Mouse (Mus musculus): ENCODE data around the gene 1700028P14Rik. TPM values are rescaled to one million over a fixed set of nuclear protein-coding genes. Genes with fewer than 3 reads are reported as not detected.

1700028P14Rik gene
- polyA plus RNA-seq (2014; fragmentation: Nextera tagmentation; extraction: Ambion mirVana) = not detected in 2 replicates

DNA sequence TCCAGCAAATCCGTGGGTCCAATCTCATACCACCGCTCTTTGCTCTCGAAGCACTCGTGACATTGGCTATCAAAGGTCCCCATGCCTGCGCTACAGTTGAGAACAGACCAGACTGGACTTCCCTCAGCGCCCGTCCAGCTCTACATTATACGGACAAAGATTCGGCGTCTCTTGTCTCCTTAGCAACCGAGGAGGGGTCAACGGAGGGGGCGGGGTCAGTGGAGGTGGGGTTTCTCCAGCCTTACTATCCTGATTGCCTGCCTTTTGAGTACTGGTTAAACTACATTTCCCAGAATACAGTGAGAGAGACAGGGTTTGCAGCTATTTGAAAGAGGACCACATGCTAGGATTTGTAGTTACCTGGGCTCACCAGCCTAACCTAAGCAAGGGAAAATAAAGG lies at the start of gene 1700028P14Rik:
1700028P14Rik (minus strand) TSS at position 169 of the 400 bp plus-strand sequence.
- H3K9ac ChIP-seq (replicated peaks; ENCODE audit: low read depth, low read length) = no peak within 1 kb of the TSS
- no peaks in the 10 kb centered on the region for H3K36me3 ChIP-seq (ENCODE audit: control insufficient read depth, insufficient read depth, low read length)
- H3K27me3 ChIP-seq (ENCODE audit: control insufficient read depth, insufficient read depth, low read length) = no peaks in the 10 kb centered on the region
- no peak within 1 kb of the TSS for H3K27ac ChIP-seq (ENCODE audit: low read length)
- peak within 1 kb of the TSS; percentile 5; the same call in 1 of the 2 replicates for H3K4me3 ChIP-seq (ENCODE audit: low read depth, low read length)
- 5% methylated on average over 13 of the region's 13 CpGs for WGBS
- no peaks in the 10 kb centered on the region for H3K9me3 ChIP-seq (ENCODE audit: control insufficient read depth, low read depth, low read length)
- peak within 1 kb of the TSS; percentile 31 for H3K4me2 ChIP-seq (replicated peaks; ENCODE audit: low read depth, low read length)
- no peaks in the 10 kb centered on the region for H3K4me1 ChIP-seq (ENCODE audit: control insufficient read depth, insufficient read depth, low read length)
- ATAC-seq (ENCODE audit: insufficient number of reproducible peaks, insufficient read depth, low FRiP score, low read depth) = peak; percentile 86

DNA sequence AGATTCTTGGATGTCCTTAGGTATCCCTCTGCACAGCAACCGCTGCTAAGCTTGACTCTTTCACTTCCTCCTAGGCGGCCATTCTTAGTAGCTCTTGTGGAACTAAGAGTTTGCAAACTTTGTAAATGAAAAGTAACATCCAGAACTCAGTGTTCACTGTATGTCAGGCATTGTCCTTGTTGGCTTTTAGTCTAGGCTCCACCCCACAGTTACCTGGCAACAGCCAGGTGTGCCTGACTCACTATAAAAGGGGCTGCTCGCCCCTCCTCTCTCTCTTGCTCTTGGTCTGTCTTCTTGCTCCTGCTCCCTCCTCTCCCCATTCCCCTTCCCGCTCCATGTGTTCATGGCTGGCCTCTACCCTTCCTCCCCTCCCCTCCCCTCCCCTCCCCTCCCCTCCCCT lies 46.5 kb upstream of the 1700028P14Rik start:
- Histone ChIP-seq H3K27ac (ENCODE audit: low read length) (no peak overlapping the region), H3K27me3 (ENCODE audit: control insufficient read depth, insufficient read depth, low read length) (no peaks in the 10 kb centered on the region), H3K9me3 (ENCODE audit: control insufficient read depth, low read depth, low read length) (no peaks in the 10 kb centered on the region), H3K4me1 (ENCODE audit: control insufficient read depth, insufficient read depth, low read length) (no peaks in the 10 kb centered on the region), H3K36me3 (ENCODE audit: control insufficient read depth, insufficient read depth, low read length) (peaks cover 28% of the 10 kb centered on the region), H3K4me3 (ENCODE audit: low read depth, low read length) (no peak overlapping the region), H3K4me2 (replicated peaks; ENCODE audit: low read depth, low read length) (no peak overlapping the region), H3K9ac (replicated peaks; ENCODE audit: low read depth, low read length) (no peak overlapping the region)
- WGBS = 80% methylated on average over 4 of the region's 4 CpGs
- no peak for ATAC-seq (ENCODE audit: insufficient number of reproducible peaks, insufficient read depth, low FRiP score, low read depth)

DNA sequence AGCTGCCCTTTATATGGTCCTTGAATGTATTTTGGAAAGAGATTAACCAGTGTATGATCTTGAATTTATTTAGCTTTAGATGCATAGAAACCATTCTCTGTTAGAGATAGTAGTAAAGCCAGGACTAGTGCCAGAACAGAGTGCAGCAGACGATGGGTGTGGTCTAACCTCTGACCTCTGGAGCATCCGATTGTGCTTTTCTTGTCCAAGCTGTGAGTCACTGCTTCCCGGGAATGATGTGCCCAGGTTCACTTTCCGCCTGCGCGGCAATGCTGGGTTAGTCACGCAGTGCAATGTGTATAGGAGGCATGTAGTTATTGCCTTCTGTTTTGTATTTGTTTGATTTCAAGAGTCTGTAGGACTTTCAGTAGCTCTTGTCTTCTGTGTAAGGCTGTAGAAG lies 45.8 kb upstream of the 1700028P14Rik start:
- H3K9ac ChIP-seq (replicated peaks; ENCODE audit: low read depth, low read length) = no peak overlapping the region
- H3K4me3 ChIP-seq (ENCODE audit: low read depth, low read length) = no peak overlapping the region
- peaks cover 27% of the 10 kb centered on the region for H3K36me3 ChIP-seq (ENCODE audit: control insufficient read depth, insufficient read depth, low read length)
- H3K4me1 ChIP-seq (ENCODE audit: control insufficient read depth, insufficient read depth, low read length) = no peaks in the 10 kb centered on the region
- H3K27me3 ChIP-seq (ENCODE audit: control insufficient read depth, insufficient read depth, low read length) = no peaks in the 10 kb centered on the region
- no peak overlapping the region for H3K27ac ChIP-seq (ENCODE audit: low read length)
- H3K9me3 ChIP-seq (ENCODE audit: control insufficient read depth, low read depth, low read length) = no peaks in the 10 kb centered on the region
- 82% methylated on average over 7 of the region's 7 CpGs for WGBS
- H3K4me2 ChIP-seq (replicated peaks; ENCODE audit: low read depth, low read length) = no peak overlapping the region
- ATAC-seq (ENCODE audit: insufficient number of reproducible peaks, insufficient read depth, low FRiP score, low read depth) = no peak

GRCm38 (mm10) chr19:23697861-23698260 lies 45.2 kb upstream of the 1700028P14Rik start:
- peaks cover 26% of the 10 kb centered on the region for H3K36me3 ChIP-seq (ENCODE audit: control insufficient read depth, insufficient read depth, low read length)
- H3K9ac ChIP-seq (replicated peaks; ENCODE audit: low read depth, low read length) = no peak overlapping the region
- no peaks in the 10 kb centered on the region for H3K27me3 ChIP-seq (ENCODE audit: control insufficient read depth, insufficient read depth, low read length)
- 77% methylated on average over 8 of the region's 8 CpGs for WGBS
- H3K4me2 ChIP-seq (replicated peaks; ENCODE audit: low read depth, low read length) = no peak overlapping the region
- no peak overlapping the region for H3K27ac ChIP-seq (ENCODE audit: low read length)
- ATAC-seq (ENCODE audit: insufficient number of reproducible peaks, insufficient read depth, low FRiP score, low read depth) = no peak
- H3K4me1 ChIP-seq (ENCODE audit: control insufficient read depth, insufficient read depth, low read length) = no peaks in the 10 kb centered on the region
- no peak overlapping the region for H3K4me3 ChIP-seq (ENCODE audit: low read depth, low read length)
- H3K9me3 ChIP-seq (ENCODE audit: control insufficient read depth, low read depth, low read length) = no peaks in the 10 kb centered on the region

DNA sequence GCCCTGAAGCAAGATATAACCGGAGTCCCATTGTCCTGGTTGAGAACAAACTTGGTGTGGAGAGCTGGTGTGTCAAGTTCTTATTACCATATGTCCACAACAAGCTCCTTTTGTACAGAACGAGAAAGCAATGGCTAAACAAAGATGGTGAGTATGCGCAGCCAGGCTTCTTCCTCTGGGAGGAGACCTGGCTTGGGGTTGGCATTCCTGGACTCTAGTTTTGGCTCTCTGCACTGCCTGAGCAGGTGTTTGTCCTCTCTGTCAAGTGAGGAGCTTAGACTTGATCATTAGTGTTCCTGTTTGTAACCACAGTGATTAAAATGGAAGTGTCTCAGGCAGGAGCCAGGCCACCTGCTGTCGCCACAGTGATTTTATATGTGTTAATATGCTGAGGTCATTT lies 41.7 kb upstream of the 1700028P14Rik start:
- no peak for ATAC-seq (ENCODE audit: insufficient number of reproducible peaks, insufficient read depth, low FRiP score, low read depth)

GRCm38 (mm10) chr19:23688421-23688946 lies 35.9 kb upstream of the 1700028P14Rik start:
- Histone ChIP-seq H3K4me2 (replicated peaks; ENCODE audit: low read depth, low read length) (peak overlapping the region; percentile 59), H3K27me3 (ENCODE audit: control insufficient read depth, insufficient read depth, low read length) (no peaks in the 10 kb centered on the region), H3K4me3 (ENCODE audit: low read depth, low read length) (peak overlapping the region; percentile 88), H3K36me3 (ENCODE audit: control insufficient read depth, insufficient read depth, low read length) (no peaks in the 10 kb centered on the region), H3K9ac (replicated peaks; ENCODE audit: low read depth, low read length) (peak overlapping the region; percentile 95), H3K4me1 (ENCODE audit: control insufficient read depth, insufficient read depth, low read length) (peaks cover 6% of the 10 kb centered on the region; the same call in 1 of the 2 replicates), H3K9me3 (ENCODE audit: control insufficient read depth, low read depth, low read length) (no peaks in the 10 kb centered on the region), H3K27ac (ENCODE audit: low read length) (no peak overlapping the region)
- WGBS = 16% methylated on average over 4 of the region's 4 CpGs
- no peak for ATAC-seq (ENCODE audit: insufficient number of reproducible peaks, insufficient read depth, low FRiP score, low read depth)

More for the DNA sequence above, 41.7 kb upstream of the 1700028P14Rik start:
- H3K4me2 ChIP-seq (replicated peaks; ENCODE audit: low read depth, low read length) = no peak overlapping the region
- H3K9me3 ChIP-seq (ENCODE audit: control insufficient read depth, low read depth, low read length) = no peaks in the 10 kb centered on the region
- H3K27me3 ChIP-seq (ENCODE audit: control insufficient read depth, insufficient read depth, low read length) = no peaks in the 10 kb centered on the region
- no peak overlapping the region for H3K4me3 ChIP-seq (ENCODE audit: low read depth, low read length)
- no peak overlapping the region for H3K9ac ChIP-seq (replicated peaks; ENCODE audit: low read depth, low read length)
- WGBS = 66% methylated on average over 4 of the region's 4 CpGs
- H3K4me1 ChIP-seq (ENCODE audit: control insufficient read depth, insufficient read depth, low read length) = no peaks in the 10 kb centered on the region
- peaks cover 20% of the 10 kb centered on the region for H3K36me3 ChIP-seq (ENCODE audit: control insufficient read depth, insufficient read depth, low read length)
- no peak overlapping the region for H3K27ac ChIP-seq (ENCODE audit: low read length)

- Histone ChIP-seq H3K4me1 (ENCODE audit: control insufficient read depth, insufficient read depth, low read length) (peaks cover 6% of the 10 kb centered on the region; the same call in 1 of the 2 replicates), H3K27ac (ENCODE audit: low read length) (peak within 1 kb of the TSS; percentile 91)
- WGBS = under 1% methylated on average over 80 of the region's 93 CpGs
Observed at GRCm38 (mm10) chr19:23687296-23688021, 34.8 kb upstream of the 1700028P14Rik start, which contains the start of gene Ptar1. TSS of gene Ptar1 (plus strand) at chr19:23687429.

DNA sequence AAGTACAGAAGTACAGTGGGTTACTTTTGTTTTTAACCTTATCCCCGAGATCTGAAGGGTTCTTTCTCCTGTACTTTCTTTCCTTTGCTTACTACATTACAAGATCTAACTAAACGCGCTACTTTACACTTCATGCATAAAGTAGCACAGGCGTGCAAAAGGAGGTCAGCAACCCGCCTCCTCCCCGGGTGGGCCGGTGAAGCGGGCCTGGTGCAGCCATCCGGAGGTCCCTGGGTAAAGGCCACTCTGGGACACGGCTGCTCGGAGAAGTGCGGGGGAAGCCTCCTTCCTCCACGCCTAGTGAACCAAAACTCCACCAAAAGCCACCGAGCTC lies 34.3 kb upstream of the 1700028P14Rik start:
- Histone ChIP-seq H3K4me2 (replicated peaks; ENCODE audit: low read depth, low read length) (peak overlapping the region; percentile 59), H3K36me3 (ENCODE audit: control insufficient read depth, insufficient read depth, low read length) (no peaks in the 10 kb centered on the region), H3K4me3 (ENCODE audit: low read depth, low read length) (peak overlapping the region; percentile 88), H3K27ac (ENCODE audit: low read length) (peak overlapping the region; percentile 91), H3K9ac (replicated peaks; ENCODE audit: low read depth, low read length) (peak overlapping the region; percentile 95), H3K27me3 (ENCODE audit: control insufficient read depth, insufficient read depth, low read length) (no peaks in the 10 kb centered on the region), H3K4me1 (ENCODE audit: control insufficient read depth, insufficient read depth, low read length) (peaks cover 6% of the 10 kb centered on the region; the same call in 1 of the 2 replicates), H3K9me3 (ENCODE audit: control insufficient read depth, low read depth, low read length) (no peaks in the 10 kb centered on the region)
- under 1% methylated on average over 14 of the region's 14 CpGs for WGBS
- no peak for ATAC-seq (ENCODE audit: insufficient number of reproducible peaks, insufficient read depth, low FRiP score, low read depth)

More at GRCm38 (mm10) chr19:23687296-23688021, 34.8 kb upstream of the 1700028P14Rik start, which contains the start of gene Ptar1:
- Histone ChIP-seq H3K27me3 (ENCODE audit: control insufficient read depth, insufficient read depth, low read length) (no peaks in the 10 kb centered on the region), H3K9ac (replicated peaks; ENCODE audit: low read depth, low read length) (peak within 1 kb of the TSS; percentile 95), H3K36me3 (ENCODE audit: control insufficient read depth, insufficient read depth, low read length) (no peaks in the 10 kb centered on the region), H3K4me3 (ENCODE audit: low read depth, low read length) (peak within 1 kb of the TSS; percentile 88), H3K4me2 (replicated peaks; ENCODE audit: low read depth, low read length) (peak within 1 kb of the TSS; percentile 59), H3K9me3 (ENCODE audit: control insufficient read depth, low read depth, low read length) (no peaks in the 10 kb centered on the region)
- peak; percentile 92 for ATAC-seq (ENCODE audit: insufficient number of reproducible peaks, insufficient read depth, low FRiP score, low read depth)

All from stomach, embryonic 14.5 days (tissue).